Mouse (Mus musculus) heart, adult 11 months (tissue): Measurements from ENCODE around the gene Tex22.

Source experiments
- DNase-seq: peaks from one replicate; pipeline ENCODE4 v3.0.0; 2022

Gene Tex22

DNA sequence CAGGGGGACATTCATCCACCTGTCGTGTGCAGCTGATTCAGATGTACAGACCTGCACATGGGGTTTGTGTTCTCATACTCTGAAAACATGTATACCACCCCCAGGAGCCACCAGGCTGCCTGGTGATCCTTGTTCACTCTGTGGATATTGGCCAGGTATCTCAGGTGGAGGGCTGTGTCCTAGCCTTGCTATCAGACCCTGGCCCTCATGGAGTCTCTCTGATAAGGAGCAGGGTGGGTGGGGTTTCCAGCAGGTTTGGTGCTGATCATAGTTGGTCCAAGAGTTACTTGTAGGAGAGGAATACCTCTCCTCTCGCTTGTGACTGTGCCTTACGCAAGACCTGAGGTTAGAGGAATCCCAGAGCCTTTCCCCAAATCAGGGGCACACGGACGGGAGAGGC is 14.1 kb upstream of the Tex22 start:
- DNase-seq, result peak; percentile 84

- DNase-seq, result no peak
Measured at GRCm38 (mm10) chr12:113061606-113062005, 12.7 kb upstream of the Tex22 start.

- DNase-seq, result no peak
Measured at GRCm38 (mm10) chr12:113062201-113062600, 12.1 kb upstream of the Tex22 start.

- DNase-seq, result peak; percentile 91
Measured at GRCm38 (mm10) chr12:113063700-113064099, 10.6 kb upstream of the Tex22 start.

- DNase-seq, result no peak
Measured at GRCm38 (mm10) chr12:113068002-113068401, 6.3 kb upstream of the Tex22 start.

DNA sequence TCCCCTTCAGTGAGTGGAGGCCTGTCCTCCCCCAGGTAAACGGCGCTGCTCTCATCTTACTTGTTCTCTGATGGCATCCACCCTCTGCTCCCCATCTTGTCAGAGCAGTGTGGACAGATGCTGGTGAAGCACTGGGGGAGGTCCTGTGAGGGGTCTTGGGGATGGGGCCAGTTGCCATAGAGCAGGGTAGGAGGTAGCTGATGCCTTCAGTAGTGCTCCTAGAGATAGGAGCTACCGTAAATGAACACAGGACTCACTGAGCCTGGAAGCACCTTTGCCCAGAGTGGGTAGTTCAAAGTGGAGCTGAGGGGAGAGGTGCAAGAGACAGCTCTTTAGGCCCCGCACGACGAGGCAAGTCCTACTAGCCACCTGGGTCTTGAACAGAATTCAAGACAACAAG is 4.9 kb upstream of the Tex22 start:
- peak; percentile 91 for DNase-seq

DNA sequence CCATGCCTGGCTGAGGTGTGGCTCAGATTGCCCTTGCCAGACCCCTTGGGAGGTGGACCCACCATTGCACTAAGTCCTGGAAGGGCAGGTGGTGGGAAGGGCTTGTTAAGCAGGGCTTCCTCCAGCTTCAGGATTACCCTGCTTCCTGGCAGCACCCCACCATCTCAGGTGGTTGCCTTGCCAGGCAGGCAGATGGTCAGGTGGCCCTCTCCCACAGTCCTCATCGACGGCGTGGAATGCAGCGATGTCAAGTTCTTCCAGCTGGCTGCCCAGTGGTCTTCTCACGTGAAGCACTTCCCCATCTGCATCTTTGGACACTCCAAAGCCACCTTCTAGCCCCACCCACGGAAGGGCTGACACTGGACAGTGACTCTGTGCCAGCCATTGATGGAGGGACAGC is 3.0 kb upstream of the Tex22 start:
- DNase-seq, result peak; percentile 90

DNA sequence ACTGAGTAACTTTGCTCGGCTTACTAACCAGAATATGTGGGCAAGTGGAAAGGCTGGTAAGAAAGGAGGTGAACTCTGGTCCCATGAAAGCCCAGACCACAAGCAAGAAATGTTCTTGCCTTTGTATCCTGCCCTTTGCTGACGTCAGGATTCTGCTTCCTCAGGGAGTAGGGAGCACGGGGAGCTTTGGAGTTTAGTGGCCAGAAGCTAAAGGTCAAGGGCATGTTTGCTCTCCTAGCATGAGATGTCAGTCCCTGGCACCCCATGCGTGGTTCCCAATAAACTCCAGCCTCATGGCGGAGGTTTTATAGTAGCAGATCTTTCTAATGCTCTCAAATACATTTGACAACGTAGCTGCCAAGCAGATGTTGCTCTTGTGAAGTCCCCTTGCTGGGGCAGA is 2.5 kb upstream of the Tex22 start:
- no peak for DNase-seq

DNA sequence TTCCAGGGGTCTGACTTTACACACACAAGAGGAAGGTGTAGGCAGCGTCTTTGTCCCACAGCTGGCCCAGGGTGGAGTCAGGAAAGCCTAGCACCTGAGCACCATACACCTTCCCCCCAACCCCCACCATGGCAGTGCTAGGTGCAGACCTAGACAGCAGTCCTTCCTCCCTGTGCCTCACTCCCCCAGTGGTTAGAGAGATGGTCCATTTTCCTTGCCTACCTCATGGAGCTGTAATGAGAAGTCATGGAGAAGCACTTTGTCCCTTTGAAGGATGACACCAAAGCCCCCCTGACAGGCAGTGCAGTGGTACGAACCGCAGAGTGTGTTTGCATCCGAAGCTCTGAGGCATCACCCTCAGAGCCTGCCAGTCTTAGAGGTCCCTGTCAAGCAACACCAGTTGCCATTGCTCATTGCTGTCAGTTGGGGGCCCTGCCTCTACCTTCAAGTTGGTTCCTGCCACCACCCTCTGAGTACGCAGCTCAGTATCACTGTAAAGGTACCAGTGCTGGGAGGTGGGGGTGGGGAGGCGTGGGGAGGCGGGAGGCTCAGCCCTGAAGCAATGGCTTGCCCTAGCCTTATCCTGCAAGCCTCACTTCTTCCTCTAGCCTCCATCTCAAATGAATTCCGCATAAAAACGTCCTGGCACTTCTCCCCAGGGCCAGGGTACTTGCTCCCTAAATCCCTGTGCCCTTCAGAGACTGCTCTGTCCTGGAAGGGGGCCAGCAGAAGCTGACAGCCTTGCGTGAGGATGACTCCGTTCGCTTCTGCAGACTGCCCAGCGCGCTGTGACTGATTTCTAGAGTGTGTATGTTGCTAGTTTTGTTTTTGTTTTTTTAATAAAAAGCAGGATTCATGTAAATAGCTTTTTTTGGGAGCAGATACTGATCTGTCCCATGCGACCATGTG is 628 bp upstream of the Tex22 start:
- DNase-seq, result peak; percentile 89

- DNase-seq, result peak; percentile 98
Measured at GRCm38 (mm10) chr12:113075063-113075454, 757 bp downstream of the Tex22 start.

GRCm38 (mm10) chr12:113075486-113075885 is 1.2 kb downstream of the Tex22 start:
- peak; percentile 92 for DNase-seq

GRCm38 (mm10) chr12:113087276-113087675 is 13.0 kb downstream of the Tex22 start:
- DNase-seq, result no peak

DNA sequence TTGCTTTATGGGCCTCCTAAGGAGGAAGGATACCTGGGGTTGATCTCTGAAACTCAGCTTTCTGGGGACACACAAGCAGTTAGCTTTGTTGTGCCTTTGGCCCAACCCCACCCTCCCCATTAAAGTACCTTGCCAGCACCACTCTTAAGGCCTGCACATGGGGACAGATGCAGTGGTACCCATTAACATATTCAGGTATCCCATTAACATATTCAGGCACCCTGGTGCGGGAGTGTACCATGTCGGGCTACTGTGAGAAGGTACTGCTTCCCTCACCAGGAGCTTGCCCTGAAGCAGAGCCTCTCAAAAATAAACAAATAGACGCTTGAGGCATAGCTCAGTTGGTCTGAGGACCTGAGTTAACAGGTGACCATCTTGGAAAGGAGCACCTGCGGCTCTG is 13.7 kb downstream of the Tex22 start:
- DNase-seq, result no peak

GRCm38 (mm10) chr12:113089107-113089506 is 14.8 kb downstream of the Tex22 start:
- peak; percentile 85 for DNase-seq

GRCm38 (mm10) chr12:113090053-113090452 is 15.8 kb downstream of the Tex22 start:
- no peak for DNase-seq

DNA sequence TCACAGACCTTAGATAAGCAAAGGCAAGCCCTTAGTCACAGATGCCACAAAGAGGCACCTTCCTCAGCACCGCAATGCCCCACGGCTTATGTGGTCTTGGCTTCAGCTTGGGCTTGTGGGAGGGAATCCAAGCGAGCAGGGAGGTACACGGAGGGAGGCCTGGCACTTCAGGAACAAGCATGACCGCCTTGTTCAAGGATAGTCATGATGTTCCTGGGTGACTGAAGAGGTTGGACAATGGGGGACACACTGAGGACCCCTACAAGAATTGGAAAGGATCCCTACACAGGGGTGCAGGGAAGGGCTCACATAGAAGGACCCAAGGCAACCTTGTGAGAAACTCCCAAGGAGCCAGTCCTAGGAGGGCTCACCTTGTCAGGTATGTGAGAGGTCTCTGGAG is 22.7 kb downstream of the Tex22 start:
- peak; percentile 92 for DNase-seq

DNA sequence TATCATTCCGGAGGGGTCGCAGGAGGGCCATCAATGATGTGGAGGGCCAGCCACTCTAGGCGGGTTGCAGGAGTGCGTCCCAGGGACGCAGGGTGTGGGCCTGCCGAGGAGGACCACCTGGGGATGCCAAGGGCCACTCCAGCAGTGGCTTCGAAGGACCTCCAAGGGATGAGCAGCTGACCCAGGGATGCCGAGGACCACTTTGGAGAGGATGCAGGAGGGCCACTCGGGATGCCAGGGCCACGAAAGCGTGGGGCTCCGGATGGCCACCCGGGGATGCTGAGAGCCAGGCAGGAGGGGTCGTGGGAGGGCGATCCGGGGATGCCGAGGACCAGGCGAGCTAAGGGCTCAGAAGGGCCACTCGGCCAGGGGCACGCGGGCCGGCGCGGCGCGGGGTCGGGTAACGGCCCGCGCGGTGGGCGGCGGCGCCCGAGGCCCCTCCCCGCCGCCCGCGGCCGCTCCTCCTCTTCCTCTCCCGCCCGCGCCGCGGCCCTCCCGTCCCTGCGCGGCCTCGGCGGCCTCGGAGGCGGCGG is 23.5 kb downstream of the Tex22 start, which contains the start of gene Mta1:
Gene Mta1 (plus strand): TSS at position 530 of the 533 bp plus-strand sequence.
- DNase-seq, result peak; percentile 97

GRCm38 (mm10) chr12:113098530-113099151 is 24.3 kb downstream of the Tex22 start:
- DNase-seq, result peak; percentile 95

DNA sequence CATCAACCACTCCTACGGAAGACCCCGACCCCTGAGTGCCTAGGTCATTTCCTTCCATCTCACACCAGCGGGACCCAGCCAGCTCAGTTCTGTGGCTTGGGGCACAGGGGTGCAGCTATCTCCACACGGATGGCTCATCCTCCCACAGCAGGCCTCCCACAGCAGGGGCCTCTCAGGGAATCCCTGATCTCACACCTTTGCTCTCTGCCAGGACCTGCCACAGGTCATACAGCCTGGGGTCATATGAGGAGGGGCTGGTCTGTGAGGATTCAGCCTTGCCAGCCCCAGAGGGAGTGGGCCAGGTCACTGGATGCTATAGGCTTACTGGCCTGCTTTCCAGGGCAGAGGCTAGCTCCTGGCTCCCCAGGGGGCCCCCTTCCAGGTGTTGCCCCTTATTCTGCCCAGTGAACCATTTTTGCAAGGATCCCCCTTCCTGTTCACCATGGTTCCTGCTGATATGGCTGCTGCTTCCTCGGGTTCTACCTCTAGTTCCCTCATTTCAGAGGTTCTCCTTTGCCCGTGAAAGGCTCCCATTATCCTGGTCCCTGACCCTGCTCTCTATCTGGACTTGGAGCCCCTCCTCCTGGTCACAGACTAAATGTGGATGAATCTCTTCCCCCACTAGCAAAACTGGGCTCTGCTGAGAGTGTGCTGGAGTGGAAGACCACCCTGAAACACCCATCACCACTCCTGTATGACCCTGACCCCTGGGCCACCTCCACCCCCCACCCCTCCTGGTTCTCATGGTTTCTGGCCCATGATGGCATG is 25.4 kb downstream of the Tex22 start:
- peak; percentile 92 for DNase-seq

DNA sequence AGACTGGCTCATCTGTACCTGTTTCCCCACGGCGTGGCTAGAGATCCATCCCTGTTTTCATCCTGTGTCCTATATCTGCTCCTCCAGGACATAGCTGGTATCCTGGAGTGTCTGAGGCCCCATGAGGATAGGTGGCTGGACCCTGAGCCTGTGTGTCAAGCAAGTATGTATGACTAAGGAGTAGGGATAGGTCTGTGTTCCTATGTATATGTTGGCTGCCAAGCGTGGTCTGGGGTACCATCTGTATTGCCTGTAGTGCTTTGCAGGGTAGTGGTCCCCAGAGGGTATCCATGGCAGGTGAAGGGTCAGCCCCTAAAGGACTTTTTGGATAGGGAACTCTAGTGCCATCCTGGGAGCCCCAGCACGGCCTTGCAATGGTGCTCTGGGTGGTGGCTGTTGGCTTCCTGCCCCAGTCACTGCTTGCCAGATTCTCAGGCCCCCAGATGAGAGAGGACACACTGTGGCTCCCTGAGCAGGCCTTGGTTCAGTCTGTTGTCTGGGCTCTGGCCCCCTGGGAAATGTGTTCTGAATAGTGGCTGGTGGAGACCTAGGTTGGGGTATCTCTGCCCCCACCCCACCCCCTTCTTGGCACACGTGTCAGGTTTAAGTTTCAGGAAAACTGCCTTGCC is 26.3 kb downstream of the Tex22 start:
- DNase-seq, result peak; percentile 96

GRCm38 (mm10) chr12:113101251-113101960 is 27.1 kb downstream of the Tex22 start:
- no peak for DNase-seq

DNA sequence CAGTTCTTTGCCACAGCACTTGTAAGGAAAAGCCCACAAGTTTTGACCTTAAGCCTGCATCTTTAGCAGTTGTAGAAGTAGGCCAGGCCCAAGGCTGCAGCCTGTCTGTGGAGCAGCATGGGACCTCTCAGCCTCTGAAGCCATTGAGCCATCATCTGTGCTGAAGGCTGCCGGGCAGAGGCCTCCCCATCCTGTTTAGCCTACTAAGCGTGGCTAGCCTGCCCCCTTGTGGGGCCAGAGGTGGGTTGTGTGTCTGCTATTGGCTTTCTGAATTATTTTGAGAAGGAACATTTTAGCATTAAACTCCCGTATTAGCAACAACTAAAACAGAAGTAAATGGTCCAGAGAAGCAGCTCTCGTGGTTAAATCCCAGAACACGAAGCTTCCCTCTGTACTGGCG is 28.2 kb downstream of the Tex22 start:
- DNase-seq, result peak; percentile 95
